Mouse (Mus musculus) hindbrain, embryonic 16.5 days (tissue): Measurements from ENCODE around the gene 0610009B22Rik. TPM values are rescaled to one million over a fixed set of nuclear protein-coding genes. Genes with fewer than 3 reads are reported as not detected.
"Not testable (repeated sequence)": the region's sequence is repeated elsewhere in the genome, so short reads cannot be mapped to it uniquely, and the experiment has no call there.

ENCODE experiments used
- ATAC-seq: fragments of 200-750 bp; cut with Nextera tagmentation; 2 replicates; pipeline ENCODE4 v1.8.0; 2017; ENCODE audit warnings: moderate TSS enrichment, moderate library complexity
- H3K27ac ChIP-seq: fragments of 300-500 bp; sonication (generic); 2 replicates; pipeline ENCODE4 v1.5.1; 2014; ENCODE audit warnings: low read depth, mild to moderate bottlenecking, control low read depth, low read length, moderate library complexity
- H3K27me3 ChIP-seq: fragments of 300-500 bp; sonication (generic); replicated peaks from 2 replicates; pipeline ENCODE4 v1.6.1; 2014; ENCODE audit warnings: low read length; ENCODE audit not compliant: control insufficient read depth, insufficient read depth
- H3K36me3 ChIP-seq: fragments of 300-500 bp; sonication (generic); 2 replicates; pipeline ENCODE4 v1.6.1; 2014; ENCODE audit warnings: mild to moderate bottlenecking, low read length, moderate library complexity, mixed read lengths; ENCODE audit not compliant: control insufficient read depth, insufficient read depth
- H3K4me1 ChIP-seq: fragments of 300-500 bp; sonication (generic); 2 replicates; pipeline ENCODE4 v1.6.1; 2014; ENCODE audit warnings: low read depth, low read length; ENCODE audit not compliant: control insufficient read depth, insufficient read depth
- H3K4me2 ChIP-seq: fragments of 300-500 bp; sonication (generic); 2 replicates; pipeline ENCODE4 v1.6.1; 2014; ENCODE audit warnings: mild to moderate bottlenecking, low read length, control low read depth, moderate library complexity
- H3K4me3 ChIP-seq: fragments of 300-500 bp; sonication (generic); 2 replicates; pipeline ENCODE4 v1.5.1; 2014; ENCODE audit warnings: mild to moderate bottlenecking, low read length, control low read depth, moderate library complexity
- H3K9ac ChIP-seq: fragments of 300-500 bp; sonication (generic); 2 replicates; pipeline ENCODE4 v1.6.1; 2014; ENCODE audit warnings: low read depth, mild to moderate bottlenecking, control low read depth, low read length, moderate library complexity
- H3K9me3 ChIP-seq: fragments of 300-500 bp; sonication (generic); 2 replicates; pipeline ENCODE4 v1.6.1; 2014; ENCODE audit warnings: mild to moderate bottlenecking, low read length, moderate library complexity; ENCODE audit not compliant: control insufficient read depth
- WGBS: fragments of 180-500 bp; shearing (Covaris S2); extraction: QIAGEN DNeasy Blood & Tissue Kit; methylation state at CpG from one replicate; pipeline ENCODE4 v1.1.7; 2014; 5-methylcytosine and 5-hydroxymethylcytosine counted together
- polyA plus RNA-seq: library from polyadenylated mRNA; unstranded; fragments of >200 nt; fragmentation: Nextera tagmentation; extraction: Ambion mirVana; gene quantifications from 2 replicates; pipeline ENCODE4 v1.2.1, GENCODE M21; 2015

The 0610009B22Rik gene
- polyA plus RNA-seq, 1 experiment from 2014 or later: 106 TPM

DNA sequence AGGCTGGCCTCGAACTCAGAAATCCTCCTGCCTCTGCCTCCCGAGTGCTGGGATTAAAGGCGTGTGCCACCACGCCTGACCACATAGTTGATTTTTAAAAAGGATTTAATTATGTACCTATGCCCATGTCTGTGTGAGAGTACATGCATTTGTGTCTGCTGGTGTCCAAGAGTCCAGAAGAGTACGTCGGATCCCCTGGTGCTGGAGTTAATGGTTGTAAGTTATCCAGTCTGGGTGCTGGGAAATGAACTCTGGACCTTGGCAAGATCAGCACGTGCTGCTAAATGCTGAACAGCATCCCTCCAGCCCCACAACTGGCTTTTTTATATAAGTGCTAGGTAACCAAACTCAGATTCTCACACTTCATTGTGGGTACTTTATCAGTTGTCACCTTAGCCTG lies 17.8 kb downstream of the 0610009B22Rik start:
- 90% methylated on average over 7 of the region's 7 CpGs for WGBS
- no peak overlapping the region for H3K4me2 ChIP-seq
- no peaks in the 10 kb centered on the region for H3K36me3 ChIP-seq
- H3K4me1 ChIP-seq: no peaks in the 10 kb centered on the region
- H3K4me3 ChIP-seq: no peak overlapping the region
- ATAC-seq: no peak
- no peak overlapping the region for H3K27ac ChIP-seq
- H3K27me3 ChIP-seq: no peaks in the 10 kb centered on the region
- no peaks in the 10 kb centered on the region for H3K9me3 ChIP-seq
- no peak overlapping the region for H3K9ac ChIP-seq

DNA sequence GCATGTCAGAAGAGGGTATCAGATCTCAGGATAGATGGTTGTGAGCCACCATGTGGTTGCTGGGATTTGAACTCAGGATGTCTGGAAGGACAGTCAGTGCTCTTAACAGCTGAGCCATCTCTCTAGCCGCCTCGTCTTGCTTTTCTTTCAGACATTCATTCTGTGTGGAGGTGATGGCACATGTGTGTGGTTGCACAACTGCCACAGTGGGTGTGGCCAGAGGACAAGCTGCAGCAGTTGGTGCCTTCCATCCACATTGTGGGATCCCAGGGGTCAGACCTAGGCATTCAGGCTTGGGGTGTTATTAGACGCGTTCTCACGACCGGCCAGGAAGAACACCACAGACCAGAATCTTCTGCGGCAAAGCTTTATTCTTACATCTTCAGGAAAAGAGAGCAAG lies 23.9 kb downstream of the 0610009B22Rik start:
- not testable (repeated sequence) for H3K4me1 ChIP-seq, H3K9me3 ChIP-seq, H3K9ac ChIP-seq, ATAC-seq, H3K36me3 ChIP-seq, H3K27ac ChIP-seq, H3K27me3 ChIP-seq, H3K4me2 ChIP-seq, H3K4me3 ChIP-seq
- WGBS: 95% methylated on average over 7 of the region's 7 CpGs

DNA sequence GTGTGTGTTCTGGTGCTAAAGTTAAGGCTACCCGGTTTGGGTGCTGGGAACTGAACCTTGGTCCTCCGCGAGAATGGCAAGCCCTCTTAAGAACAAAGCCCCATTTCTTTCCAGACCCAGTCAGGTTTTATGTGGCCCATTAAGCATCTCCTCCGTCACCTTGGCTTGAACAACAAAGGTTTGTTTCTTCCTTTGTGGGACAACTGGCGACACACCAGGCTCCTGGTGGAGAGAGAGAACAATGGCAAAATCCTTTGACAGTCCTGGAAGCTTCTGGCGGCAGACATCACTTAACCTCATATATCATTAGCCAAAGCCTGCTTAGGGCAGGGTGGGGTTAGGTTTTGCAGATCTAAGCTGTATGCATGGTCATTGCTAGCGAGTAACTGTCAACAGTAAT lies 26.0 kb downstream of the 0610009B22Rik start:
- Histone ChIP-seq H3K9me3 (no peaks in the 10 kb centered on the region), H3K9ac (no peak overlapping the region), H3K4me1 (no peaks in the 10 kb centered on the region; the same call in 1 of the 2 replicates), H3K27me3 (no peaks in the 10 kb centered on the region), H3K4me2 (no peak overlapping the region), H3K27ac (no peak overlapping the region), H3K36me3 (no peaks in the 10 kb centered on the region), H3K4me3 (no peak overlapping the region)
- 63% methylated on average over 6 of the region's 7 CpGs for whole genome bisulfite sequencing
- ATAC-seq: no peak

DNA sequence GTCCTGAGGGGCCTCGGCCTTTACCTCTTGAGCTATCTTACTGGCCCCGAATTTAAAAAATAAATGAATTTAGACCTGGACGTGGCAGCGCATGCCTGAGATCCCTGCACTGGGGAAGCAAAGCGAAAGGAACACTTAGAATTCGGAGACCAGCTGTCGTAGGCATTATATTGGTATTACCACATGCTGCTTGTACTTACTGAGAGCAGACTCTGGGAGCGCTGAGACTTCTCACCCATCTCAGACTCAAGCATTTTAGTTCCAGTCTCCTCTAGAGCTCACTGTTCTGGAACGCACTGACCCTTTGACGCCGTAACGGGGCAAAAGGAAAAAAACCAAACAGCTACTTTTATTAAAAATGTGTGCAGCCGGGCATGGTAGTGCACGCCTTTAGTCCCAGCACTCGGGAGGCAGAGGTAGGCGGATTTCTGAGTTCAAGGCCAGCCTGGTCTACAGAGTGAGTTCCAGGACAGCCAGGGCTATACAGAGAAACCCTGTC lies 26.8 kb downstream of the 0610009B22Rik start:
- no peak overlapping the region for H3K4me3 ChIP-seq
- no peaks in the 10 kb centered on the region for H3K36me3 ChIP-seq
- no peak overlapping the region for H3K27ac ChIP-seq
- ATAC-seq: no peak
- no peaks in the 10 kb centered on the region for H3K27me3 ChIP-seq
- no peak overlapping the region for H3K9ac ChIP-seq
- 74% methylated on average over 16 of the region's 16 CpGs for WGBS
- no peak overlapping the region for H3K4me2 ChIP-seq
- no peaks in the 10 kb centered on the region; the same call in 1 of the 2 replicates for H3K4me1 ChIP-seq
- H3K9me3 ChIP-seq: no peaks in the 10 kb centered on the region

DNA sequence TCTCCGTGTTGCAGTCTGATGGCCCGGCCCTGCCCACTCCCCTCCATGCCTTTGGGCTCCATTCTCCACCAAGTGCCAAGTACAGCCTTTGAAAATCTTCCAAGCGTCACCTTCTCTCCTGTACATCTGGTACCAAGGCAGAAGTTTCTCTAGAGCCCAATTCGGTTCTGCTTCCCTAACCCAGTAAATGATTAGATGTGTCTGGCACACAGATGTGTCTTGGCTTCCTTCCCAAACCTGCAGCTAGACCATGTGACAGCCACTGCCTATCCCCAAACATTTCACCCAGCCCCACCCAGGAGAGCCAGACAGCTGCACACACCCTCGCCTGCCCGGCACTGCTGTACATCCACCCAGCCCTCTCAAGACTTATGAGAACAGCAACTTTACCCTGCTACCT lies 30.0 kb downstream of the 0610009B22Rik start:
- Histone ChIP-seq H3K36me3 (no peaks in the 10 kb centered on the region), H3K9me3 (no peaks in the 10 kb centered on the region), H3K4me1 (no peaks in the 10 kb centered on the region; the same call in 1 of the 2 replicates), H3K4me3 (no peak overlapping the region), H3K9ac (no peak overlapping the region), H3K27me3 (no peaks in the 10 kb centered on the region), H3K27ac (no peak overlapping the region), H3K4me2 (no peak overlapping the region)
- WGBS: 48% methylated on average over 6 of the region's 6 CpGs
- peak; percentile 69 for ATAC-seq

DNA sequence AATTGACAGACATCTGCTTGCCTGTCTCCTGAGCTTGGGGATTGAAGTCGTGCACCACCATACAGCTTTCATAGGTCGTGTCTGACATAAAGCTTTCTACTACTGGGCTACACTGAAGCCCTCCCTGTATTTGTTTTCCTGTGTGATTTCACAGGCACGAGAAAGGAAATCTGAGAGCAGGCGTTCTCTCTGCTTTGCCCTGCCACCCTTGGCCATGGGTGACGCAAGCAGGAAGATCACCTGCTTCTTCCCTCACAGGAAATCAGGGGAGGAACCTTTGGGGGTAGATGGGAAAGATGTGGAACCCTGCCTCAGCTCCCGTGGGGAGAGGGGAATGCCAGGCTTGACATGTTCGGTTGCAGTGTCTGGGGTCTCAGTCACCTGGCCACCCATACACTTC lies 30.4 kb downstream of the 0610009B22Rik start:
- Histone ChIP-seq H3K9ac (no peak overlapping the region), H3K4me1 (no peaks in the 10 kb centered on the region; the same call in 1 of the 2 replicates), H3K27me3 (no peaks in the 10 kb centered on the region), H3K4me2 (no peak overlapping the region), H3K27ac (no peak overlapping the region), H3K4me3 (no peak overlapping the region), H3K9me3 (no peaks in the 10 kb centered on the region), H3K36me3 (no peaks in the 10 kb centered on the region)
- ATAC-seq: no peak
- 69% methylated on average over 7 of the region's 7 CpGs for WGBS

DNA sequence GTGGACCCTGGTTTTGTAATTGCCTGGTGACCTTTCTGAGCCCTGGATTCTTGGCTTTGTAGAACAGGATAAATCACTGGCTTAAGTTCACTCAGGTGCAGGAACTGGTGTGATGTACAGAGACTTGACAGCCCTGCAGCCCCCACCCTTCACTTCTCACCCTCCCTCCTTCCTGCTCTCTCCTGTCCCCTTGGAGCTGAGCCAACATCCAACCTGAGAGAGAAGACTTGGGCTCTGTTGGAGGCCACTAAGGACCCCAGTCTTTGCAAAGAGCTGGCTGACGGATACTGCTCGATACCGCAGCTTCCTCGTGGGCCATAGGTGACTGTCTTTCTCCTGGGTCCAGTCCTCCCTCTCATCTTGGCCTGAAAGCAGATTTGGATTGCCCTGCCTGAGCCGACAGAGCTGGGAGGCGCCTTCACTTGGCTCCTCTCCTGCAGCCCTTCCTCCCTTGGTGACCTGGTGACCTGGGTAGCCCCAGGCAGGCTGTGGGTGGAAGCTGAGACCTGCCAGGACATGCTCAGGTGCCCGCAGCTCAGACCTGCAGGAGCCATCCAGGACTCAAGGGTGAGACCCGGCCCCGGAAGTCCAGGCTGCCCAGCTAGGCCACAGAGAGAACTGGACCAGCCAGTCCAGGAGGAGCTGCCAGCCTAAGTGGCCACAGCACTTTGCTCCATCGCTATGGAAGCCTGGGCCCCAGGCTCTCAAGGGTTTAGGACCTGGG lies 31.7 kb downstream of the 0610009B22Rik start:
- H3K4me2 ChIP-seq: no peak overlapping the region
- ATAC-seq: no peak
- H3K27ac ChIP-seq: no peak overlapping the region
- H3K4me3 ChIP-seq: no peak overlapping the region
- no peaks in the 10 kb centered on the region for H3K36me3 ChIP-seq
- H3K9ac ChIP-seq: no peak overlapping the region
- H3K4me1 ChIP-seq: no peaks in the 10 kb centered on the region; the same call in 1 of the 2 replicates
- WGBS: 80% methylated on average over 10 of the region's 10 CpGs
- H3K9me3 ChIP-seq: no peaks in the 10 kb centered on the region
- no peaks in the 10 kb centered on the region for H3K27me3 ChIP-seq

DNA sequence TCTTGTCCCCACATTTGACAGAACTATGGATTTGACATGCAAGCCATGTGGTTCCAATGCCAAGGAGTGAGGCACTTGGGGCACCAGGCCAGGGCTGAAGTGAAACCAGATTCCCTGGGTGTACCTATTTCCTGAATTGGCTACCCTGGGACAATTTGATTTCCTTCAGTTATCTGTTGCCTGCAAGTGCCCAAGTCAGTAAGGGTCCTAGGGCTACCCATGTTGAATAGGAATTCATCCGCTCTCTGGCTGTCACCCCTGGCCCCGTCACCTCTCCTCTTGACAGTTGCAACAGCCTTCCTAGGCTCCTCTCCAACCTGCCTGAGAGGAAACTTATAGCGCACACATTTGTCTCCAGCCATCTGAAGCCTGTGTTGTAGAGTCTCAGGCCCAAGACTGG lies 33.8 kb downstream of the 0610009B22Rik start:
- H3K9me3 ChIP-seq: no peaks in the 10 kb centered on the region
- no peak for ATAC-seq
- H3K27me3 ChIP-seq: no peaks in the 10 kb centered on the region
- H3K4me1 ChIP-seq: peaks cover 4% of the 10 kb centered on the region
- H3K4me2 ChIP-seq: no peak overlapping the region
- no peak overlapping the region for H3K4me3 ChIP-seq
- 91% methylated on average over 3 of the region's 3 CpGs for WGBS
- H3K9ac ChIP-seq: no peak overlapping the region
- H3K27ac ChIP-seq: no peak overlapping the region
- H3K36me3 ChIP-seq: no peaks in the 10 kb centered on the region

DNA sequence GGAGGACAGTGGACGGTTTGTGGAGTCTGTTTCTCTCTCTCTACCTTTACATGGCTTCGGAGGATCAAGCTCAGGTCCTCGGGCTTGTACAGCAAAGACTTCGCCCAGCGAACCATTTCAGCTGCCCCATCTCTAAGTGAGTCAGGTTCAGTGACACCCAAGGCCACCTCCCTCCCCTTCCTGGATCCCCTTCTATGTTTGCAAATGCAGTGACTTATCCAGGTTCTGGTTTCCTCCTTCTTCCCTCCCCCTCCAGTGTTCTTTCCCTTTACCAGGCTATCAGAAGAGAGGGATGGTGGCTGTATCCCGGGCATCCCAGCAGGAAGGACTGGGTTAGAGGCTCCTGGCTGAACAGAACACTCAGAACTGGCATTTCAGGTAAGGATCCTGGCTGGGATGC lies 34.9 kb downstream of the 0610009B22Rik start:
- ATAC-seq: no peak
- no peak overlapping the region for H3K4me2 ChIP-seq
- no peaks in the 10 kb centered on the region for H3K27me3 ChIP-seq
- H3K4me3 ChIP-seq: no peak overlapping the region
- H3K4me1 ChIP-seq: peaks cover 15% of the 10 kb centered on the region
- no peaks in the 10 kb centered on the region for H3K36me3 ChIP-seq
- WGBS: 93% methylated on average over 6 of the region's 6 CpGs
- H3K27ac ChIP-seq: no peak overlapping the region
- no peaks in the 10 kb centered on the region for H3K9me3 ChIP-seq
- H3K9ac ChIP-seq: no peak overlapping the region
